Mouse (Mus musculus): Measurements from ENCODE around the gene Cyp17a1.

Cyp17a1 gene

DNA sequence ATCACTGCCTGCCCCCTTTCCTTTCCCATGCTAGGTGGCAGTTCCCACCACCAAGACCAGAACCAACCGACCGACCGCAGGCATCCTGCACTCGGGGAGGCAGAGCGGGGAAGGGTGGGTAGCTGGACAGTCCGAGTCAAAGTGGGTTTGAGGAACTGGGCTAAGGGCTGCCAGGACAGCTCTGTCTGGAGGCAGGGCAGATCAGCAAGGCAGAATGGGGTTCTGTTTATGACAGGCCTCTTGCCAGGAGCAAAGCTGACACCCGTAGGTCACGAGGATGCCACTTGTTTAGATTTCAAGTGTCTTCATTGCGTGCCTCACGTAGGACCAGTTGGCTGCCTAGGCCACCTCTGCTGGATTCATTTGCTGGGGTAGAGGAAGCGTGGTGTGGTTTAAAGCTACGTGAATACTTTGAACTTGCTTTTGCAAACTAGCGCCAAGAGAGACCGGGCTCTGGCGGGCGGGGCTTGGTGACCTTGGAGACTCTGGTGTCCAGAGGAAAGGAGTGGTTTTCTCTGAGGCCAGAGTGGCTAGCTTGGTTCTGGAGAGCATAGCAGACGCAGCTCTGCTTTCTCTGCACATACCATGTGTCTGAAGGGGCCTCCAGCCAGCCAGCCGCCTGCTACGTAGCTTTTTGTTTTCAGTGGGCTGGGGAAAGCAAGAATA is 31.4 kb downstream of the Cyp17a1 start:
- DNase-seq: no peak

DNA sequence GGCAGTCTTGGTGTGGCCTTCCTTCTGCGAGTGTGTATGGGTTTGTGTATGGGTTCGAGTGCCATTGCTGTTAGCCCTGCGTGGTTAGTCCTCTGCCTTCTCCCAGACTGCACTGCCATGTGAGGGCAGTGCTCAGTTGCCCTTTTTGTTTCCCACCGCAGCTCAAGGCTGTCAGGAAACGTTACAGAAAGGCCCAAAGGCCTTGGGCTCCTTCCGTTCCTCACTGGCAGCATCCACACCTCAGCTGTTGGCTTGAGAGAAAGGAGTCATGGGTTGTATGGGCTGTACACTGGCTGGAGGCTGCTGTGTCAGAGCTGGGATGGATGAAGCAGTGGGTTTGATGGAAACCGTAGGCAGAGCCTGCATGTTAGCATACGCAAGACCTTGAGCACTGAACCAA is 32.2 kb downstream of the Cyp17a1 start:
- DNase-seq: no peak

DNA sequence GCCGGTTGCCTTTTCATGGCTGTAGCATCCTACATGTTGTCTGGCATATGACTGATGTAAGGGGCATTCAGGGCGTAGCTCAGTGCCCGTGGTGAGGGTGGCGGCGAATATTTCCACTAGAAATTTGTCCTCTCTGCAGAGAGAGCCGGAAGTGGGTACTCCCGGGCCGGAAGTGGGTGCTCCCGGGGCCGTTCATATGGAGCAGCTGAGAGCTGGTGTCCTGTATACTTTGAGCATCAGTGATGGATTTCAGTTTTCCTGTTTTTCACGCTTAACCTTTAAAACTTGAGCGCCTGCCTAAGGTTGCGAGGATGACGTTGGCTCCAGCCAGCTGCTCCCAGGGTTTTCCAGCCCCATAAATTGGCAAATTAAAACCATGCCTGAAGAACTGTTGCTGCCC is 33.5 kb downstream of the Cyp17a1 start:
- DNase-seq: no peak

DNA sequence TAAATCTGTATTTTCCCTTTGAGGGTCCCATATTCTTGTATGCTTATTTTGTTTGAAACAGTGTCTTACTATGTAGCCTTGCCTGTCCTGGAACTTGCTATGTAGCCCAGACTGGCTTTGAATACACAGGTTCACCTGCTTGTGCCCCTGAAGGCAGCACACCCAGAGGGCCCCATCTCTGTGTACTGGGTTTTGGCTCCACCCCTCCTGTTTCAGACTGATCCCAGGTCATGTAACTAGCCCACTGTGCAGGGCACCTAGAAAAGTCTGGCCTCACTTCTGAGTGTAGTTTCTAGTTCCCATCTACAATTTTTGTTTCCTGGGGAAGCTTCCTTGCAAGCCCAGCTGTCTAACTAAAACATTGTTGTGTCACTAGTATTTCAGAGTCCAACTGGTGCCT is 33.9 kb downstream of the Cyp17a1 start:
- DNase-seq: no peak

DNA sequence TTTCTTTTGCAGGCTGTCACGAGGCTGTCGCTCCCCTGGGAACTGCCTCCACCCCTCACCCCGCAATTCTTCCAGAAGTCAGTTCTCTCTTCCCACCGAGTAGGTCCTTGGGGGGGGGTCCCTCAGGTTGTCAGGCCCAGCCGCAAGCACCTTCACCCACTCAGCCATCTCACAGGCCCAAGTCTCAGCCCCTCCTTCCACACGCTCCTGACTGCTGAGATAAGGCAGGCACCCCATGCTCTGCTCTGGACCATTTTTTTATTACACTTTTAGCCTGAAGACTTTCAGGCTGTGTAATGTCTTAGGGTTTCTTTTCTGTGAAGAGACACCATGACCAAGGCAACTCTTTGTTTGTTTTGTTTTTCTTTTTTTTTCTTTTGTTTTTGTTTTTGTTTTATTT is 35.4 kb downstream of the Cyp17a1 start:
- DNase-seq: no peak

DNA sequence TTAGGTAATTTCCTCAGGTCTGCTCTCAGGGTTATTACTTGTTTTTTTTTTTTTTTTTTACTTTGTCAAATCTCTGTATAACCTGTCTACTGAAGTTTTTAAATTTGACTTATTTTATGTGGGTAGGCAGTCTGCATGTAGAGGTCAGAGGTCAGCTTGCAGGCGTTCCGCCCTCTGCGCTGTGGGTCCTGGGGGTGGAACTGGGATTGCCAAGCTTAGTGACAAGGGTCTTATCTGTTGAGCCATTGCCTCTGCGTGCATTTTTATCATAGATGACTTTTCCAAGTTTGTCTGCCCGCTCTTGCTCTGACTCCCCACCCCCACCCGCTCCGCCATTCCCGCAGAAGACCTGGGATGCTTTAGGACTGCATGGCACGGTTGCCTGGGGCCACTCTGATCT is 37.2 kb downstream of the Cyp17a1 start:
- no peak for DNase-seq

DNA sequence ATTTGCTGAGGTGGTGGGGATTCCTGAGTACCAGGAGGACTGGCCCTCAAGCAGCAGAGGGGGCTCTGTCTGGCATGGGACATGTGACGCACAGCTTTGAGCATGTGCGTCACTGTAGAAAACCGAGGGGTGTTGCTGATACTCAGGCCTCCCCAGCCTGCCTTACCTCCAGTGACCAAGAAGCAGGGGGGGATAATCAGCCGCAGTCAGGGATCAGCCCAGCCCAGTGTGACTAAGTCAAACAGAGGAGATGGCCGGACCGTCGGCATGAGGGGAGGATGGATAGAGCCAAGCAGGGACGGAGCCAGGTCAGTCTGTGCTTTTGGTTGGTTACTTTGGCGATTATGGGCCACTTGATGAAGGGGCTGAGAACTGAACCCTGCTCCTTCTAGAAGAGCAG is 41.3 kb downstream of the Cyp17a1 start:
- DNase-seq: no peak

DNA sequence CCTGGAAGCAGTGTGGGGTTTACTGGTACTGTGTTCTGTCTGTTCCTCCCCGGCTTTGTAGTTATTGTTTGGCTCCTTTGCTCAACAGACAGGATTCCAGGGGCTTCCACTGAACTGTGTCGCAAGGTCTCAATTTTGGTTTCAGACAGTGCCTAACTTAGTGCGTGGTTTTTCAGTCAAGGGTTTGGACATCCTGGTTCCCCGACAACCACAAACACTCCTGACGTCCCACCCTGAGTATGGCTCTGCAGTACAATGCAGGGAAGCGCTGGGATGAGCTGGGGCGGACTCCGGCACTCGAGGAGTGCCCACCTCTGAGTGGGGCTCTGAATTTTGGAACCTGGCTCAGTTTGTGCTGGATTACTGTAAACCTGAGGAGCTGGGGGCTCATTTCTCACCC is 43.2 kb downstream of the Cyp17a1 start:
- no peak for DNase-seq

DNA sequence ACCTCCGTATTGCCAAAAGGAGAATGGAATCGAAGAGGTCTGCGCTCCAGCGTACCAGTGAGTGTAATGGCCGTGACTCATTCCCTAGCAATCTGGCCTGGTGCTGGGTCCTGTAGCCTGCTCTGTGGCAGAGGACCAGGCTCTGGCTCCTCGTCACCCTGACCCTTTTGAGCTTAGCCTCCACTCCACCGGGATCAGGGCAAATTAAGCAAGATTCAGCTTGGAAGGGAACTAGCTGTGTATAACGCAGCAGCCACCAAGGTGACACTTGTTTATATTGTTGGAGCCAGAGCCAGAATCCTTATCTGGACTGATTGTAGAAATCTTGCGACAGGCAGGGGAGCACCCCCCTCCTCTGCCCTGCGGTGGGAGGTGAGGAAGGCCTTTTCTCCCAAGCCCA is 44.6 kb downstream of the Cyp17a1 start:
- DNase-seq: no peak

DNA sequence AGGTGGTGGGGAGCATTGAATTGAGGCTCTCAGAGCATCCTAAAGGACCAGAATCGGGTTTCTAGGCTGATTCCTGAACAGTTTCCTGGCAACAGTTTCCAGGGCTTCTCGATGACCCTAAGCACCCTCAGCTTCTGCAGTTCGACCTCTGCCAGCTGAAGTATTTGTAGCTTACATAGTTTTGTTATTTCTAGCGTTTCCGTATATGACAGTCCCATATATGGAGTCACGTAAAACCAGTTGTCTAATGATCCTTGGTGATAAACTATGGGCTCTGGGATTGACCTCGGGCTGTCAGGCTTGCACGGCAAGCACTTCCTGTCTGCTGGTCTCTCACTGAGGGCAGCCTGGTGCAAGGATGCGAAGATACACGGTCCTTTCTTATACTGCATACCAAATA is 47.5 kb downstream of the Cyp17a1 start:
- DNase-seq: no peak

DNA sequence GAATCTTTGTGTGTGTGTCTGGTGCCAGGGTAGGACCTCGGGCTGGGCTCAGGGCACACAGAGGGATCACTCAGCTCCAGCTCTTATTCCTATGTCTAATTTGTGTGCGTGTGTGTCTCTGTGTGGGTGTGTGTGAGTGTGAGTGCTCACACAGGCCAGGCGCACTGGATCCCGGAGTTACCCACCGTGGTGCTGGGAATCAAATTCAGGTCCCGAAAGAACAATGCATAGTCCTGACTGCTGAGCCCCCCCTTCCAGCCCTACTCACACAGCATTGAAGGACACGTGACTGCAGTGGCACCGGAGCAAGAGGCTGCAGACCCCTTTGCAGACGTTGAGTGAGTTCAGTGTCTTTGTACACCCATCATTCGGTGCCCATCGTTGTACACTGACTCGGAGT is 48.0 kb downstream of the Cyp17a1 start:
- no peak for DNase-seq

DNA sequence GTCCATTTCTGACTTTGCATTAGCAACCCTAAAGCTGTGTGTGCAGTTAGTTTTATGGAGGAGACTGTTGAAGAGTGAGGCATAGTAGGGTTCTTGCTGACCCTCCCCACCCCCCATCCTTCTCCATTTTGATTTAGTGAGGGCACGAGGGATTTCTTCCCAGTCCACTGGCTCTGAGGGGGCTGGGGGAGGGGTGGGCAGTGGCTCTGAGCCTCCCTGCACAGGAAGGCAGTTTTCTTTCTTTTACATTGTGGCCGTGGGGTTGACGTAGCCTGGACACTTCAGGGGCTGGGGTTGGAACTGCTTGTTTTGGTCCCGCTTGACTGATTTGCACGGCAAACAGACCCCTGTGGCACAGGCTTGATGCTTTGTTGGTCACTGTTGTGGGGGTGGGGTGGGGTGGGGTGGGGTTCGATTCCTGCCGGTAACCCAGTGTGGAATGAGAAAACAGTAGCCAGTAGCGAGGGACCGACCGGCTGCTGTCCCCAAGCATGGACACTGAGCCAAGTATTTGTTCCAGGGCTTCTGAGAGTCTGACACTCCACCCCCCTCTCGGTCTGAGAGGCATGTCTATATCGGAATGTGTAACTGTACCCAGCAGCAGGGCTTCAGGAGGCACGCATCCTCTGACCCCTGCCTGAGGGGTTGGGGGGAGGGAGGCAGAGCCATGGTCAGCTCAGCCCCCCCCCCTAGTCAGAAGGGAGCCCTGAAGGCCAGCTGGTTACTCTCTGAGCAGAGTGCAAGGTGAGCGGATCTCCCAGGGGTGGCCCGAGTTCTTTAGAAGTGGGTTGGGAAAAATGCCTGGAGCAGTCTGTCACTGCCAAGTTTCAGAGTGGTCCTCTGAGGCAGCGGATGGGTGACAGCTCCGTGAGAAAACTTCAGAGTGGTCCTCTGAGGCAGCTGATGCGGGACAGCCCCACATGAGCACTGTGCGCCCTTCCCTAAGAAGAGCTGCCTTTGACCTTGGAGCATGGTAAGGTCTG is 48.9 kb downstream of the Cyp17a1 start:
- no peak for DNase-seq

DNA sequence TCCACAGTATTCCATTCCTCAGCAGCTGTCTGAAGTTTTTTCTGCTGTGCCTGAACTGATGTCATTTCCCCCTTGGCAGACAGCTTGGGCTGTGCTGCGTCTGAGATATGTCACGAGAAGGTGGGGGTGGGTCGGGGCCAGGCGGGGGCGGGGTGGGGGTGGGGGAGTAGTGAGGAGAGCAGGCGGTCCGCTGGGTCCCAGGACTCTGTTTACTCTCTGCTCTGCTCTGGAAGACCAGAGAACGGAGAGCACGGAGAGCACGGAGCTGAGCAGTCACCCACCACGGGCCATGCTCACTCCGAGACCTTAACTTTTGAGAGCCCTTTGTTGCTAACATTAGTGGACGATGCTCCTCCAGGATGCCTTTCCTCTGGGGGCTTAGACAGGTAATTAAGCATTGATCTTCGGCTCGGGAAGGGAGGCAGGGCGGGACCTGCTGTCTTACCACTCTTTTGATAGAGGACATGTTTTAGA is 49.7 kb downstream of the Cyp17a1 start:
- DNase-seq: no peak

DNA sequence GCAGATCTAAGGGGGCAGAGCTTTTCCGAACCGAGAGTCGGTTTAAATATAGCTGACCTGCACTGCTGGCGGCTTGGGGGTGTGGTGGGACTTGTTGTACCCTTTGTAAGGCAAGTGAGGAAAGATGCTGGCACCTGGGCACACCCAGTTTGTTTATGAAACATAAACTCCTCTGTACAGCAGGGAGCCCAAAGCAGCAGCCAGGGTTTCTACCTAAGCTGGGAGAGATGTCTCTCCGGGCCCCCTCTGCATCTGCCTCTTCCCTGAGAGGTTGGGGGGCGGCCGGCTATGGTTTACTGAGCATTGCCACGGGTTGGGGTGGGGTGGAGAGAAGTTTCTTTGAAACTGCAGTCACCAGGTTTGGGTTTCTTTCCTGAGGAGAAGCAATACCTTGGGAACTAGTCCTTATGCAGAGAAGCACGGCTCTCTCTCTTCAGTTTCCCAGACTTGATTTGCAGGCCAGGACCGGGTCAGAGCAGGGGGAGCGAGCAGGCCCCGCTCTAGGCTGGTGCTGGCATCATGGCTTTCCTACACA is 50.2 kb downstream of the Cyp17a1 start:
- no peak for DNase-seq

DNA sequence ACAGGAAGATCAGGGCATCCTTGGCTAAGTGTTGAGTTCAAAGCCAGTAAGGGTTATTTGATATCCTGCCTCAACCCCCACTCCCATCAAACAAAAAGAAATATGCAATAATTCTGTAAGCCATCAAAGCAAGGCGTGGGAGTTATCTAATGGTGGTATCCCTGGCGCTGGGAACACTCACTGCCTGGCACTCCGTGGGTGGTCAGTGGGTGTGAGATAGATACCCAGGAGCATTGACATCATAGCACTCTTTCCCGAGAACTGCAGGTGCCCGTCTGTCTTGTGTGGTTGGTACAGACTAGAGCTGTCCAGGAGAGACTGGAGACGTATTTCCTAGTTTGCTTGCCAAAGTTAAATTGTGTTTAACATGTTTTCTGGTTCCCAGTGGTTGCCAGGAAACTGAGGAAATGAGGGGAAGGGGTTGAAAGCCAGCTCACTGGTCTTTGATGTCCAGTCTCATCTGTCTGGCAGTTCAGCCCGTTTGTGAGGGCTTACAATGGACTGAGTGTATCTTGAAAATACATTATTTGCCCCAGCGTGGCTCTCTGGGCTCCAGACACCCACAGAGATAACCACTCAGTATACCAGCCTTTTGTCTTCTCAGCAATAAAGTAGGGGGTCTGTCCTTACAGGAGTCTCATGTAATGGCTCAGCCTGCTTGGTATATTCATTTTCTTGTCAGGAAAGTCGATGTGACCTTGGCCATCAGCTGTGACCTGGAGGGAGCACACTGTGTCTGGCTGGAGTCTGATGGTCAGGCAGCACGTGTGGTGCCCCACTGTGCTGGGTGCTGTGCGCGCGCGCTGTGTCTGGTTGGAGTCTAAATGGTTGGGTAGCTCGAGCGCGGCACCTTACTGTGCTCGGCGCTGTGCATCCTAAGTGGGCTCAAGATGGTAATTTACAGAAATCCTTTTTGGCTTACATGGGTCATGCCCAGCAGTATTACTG is 51.5 kb downstream of the Cyp17a1 start:
- no peak for DNase-seq

DNA sequence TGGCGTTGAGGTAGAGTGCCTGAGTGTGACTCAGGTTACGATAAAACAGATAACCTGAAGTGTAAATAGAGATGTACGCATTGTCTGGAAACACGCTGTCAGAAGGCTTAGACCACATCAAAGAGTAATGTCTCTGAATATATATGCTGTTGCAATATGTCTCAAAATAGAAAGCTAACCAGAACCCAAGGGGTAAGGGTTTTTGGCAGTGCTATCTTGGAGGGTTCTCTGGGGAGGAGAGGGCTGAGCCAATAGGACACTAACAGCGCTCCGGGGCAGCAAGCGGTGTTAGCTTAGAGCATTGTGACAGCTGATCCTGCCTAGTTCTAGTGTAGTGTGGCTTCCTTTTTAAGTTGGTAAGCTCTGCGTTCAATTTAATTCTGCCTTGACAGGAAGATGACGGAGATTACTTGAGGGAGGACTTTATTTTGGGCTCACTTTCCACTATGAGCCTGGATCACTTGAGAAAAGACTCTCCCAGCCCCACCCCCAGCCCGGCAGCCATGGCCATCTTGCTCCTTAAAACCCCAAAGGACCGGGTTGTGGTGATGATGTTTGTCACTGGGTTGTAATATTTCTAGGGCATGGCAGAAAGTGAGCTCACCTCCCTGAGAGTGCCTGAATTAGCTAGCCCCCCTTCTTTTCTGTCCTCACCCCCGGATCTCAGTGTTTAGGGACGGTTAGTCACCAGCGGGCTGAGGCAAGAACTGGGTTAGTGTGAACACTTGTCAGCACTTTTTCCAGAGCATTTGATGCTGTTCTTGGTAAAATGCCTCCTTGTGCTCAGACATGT is 52.8 kb downstream of the Cyp17a1 start:
- no peak for DNase-seq

DNA sequence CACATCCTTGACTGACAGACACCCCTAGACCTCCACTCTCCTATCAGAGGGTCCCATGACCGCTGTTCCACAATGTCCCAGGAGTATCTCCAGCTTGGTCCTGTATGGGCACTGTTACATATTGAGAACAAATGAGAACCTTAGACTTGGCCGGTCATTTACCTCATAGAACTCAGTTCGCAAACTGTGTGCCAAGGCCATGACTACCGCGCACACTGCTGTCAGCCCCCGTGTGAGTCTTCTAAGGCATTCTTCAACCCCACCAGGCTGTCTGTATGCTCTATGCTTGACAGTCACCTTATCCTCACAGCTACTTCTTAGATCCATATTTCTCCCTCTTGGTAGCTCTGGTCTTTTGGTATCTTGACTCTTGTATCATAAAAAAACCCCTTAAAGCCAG is 53.5 kb downstream of the Cyp17a1 start:
- no peak for DNase-seq

DNA sequence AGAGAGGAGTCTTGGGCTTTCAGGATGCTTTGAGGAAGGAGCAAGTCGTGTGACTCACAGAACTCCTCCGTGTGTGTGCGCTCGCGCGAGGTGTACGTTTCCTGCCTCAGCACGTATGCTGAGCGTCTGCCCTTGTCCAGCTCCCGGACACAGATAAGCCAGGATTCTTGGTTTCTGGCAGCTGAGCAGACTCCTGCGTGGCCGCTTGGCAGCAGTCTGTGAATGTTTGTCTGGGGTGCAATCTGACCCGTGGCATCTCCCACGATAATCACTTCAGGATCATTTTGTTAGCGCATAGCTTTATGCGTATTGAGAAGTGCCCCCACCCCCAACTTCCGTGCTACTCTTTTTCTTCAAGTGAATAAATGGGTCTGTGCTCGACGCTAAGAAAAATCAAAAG is 54.0 kb downstream of the Cyp17a1 start:
- no peak for DNase-seq

DNA sequence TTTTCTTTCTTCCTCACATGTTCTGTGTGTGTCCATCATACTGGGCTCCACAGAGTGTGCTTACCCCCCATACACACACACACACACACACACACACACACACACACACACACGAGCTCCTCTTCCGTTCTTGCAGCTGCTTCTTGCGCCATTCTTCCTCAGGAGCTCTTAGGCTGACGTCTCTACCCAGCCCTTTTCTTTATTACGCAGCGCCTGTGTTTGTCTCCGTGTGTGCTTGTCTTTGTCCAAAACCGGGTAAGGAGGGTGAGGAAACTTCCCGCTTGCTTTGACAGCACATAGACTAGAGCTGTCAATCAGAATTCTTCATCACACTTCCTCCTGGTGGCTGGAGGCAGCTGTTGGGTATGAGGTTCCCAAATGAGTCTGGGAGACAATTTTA is 54.6 kb downstream of the Cyp17a1 start:
- no peak for DNase-seq

DNA sequence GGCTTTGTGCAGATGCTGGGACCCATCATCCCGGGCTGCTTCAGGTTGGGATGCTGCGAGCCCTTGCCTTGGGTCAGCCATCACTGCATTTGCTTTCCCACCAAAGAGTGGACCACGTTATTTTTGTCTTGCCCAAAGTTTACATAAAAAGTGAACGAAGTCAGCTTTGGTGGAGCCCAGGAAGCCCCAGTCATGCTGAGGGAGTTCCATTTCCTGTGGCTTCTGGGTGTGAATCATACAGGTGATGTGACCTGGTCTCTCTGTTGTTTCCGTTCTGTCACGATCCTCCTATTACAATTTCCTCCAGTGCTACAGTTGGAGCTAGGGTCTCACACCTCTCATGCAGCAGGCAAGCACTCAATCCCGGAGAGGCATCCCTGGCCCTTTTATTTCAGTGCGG is 55.6 kb downstream of the Cyp17a1 start:
- DNase-seq: no peak
